Mouse (Mus musculus) midbrain, embryonic 16.5 days (tissue): Measurements from ENCODE around the gene Hist3h2ba. TPM values are rescaled to one million over a fixed set of nuclear protein-coding genes. Genes with fewer than 3 reads are reported as not detected.

Experiments
- ATAC-seq: fragments of 200-750 bp; cut with Nextera tagmentation; 2 replicates; pipeline ENCODE4 v1.8.0; 2017; ENCODE audit warnings: moderate TSS enrichment
- H3K27ac ChIP-seq: fragments of 300-500 bp; sonication (generic); 2 replicates; pipeline ENCODE4 v1.5.1; 2014; ENCODE audit warnings: mild to moderate bottlenecking, low read length, mixed read lengths
- H3K27me3 ChIP-seq: fragments of 300-500 bp; sonication (generic); 2 replicates; pipeline ENCODE4 v1.6.1; 2014; ENCODE audit warnings: low read depth, low read length, mixed read lengths; ENCODE audit not compliant: control insufficient read depth, insufficient read depth
- H3K36me3 ChIP-seq: fragments of 300-500 bp; sonication (generic); 2 replicates; pipeline ENCODE4 v1.6.1; 2014; ENCODE audit warnings: mild to moderate bottlenecking, low read length, moderate library complexity, mixed read lengths; ENCODE audit not compliant: control insufficient read depth, insufficient read depth
- H3K4me1 ChIP-seq: fragments of 300-500 bp; sonication (generic); 2 replicates; pipeline ENCODE4 v1.6.1; 2014; ENCODE audit warnings: mild to moderate bottlenecking, low read length, mixed read lengths; ENCODE audit not compliant: control insufficient read depth, insufficient read depth
- H3K4me2 ChIP-seq: fragments of 300-500 bp; sonication (generic); 2 replicates; pipeline ENCODE4 v1.6.1; 2014; ENCODE audit warnings: mild to moderate bottlenecking, low read length, mixed read lengths
- H3K4me3 ChIP-seq: fragments of 300-500 bp; sonication (generic); 2 replicates; pipeline ENCODE4 v1.5.1; 2014; ENCODE audit warnings: low read depth, mild to moderate bottlenecking, low read length, moderate library complexity, mixed read lengths
- H3K9ac ChIP-seq: fragments of 300-500 bp; sonication (generic); 2 replicates; pipeline ENCODE4 v1.6.1; 2014; ENCODE audit warnings: low read depth, low read length, mixed read lengths
- H3K9me3 ChIP-seq: fragments of 300-500 bp; sonication (generic); replicated peaks from 2 replicates; pipeline ENCODE4 v1.6.1; 2014; ENCODE audit warnings: mild to moderate bottlenecking, low read length, mixed read lengths; ENCODE audit not compliant: control insufficient read depth, poor library complexity, severe bottlenecking
- WGBS: fragments of 180-500 bp; shearing (Covaris S2); extraction: QIAGEN DNeasy Blood & Tissue Kit; methylation state at CpG from one replicate; pipeline ENCODE4 v1.1.7; 2014; 5-methylcytosine and 5-hydroxymethylcytosine counted together
- polyA plus RNA-seq: library from polyadenylated mRNA; unstranded; fragments of >200 nt; fragmentation: Nextera tagmentation; extraction: Ambion mirVana; gene quantifications from 2 replicates; pipeline ENCODE4 v1.2.1, GENCODE M21; 2015

The Hist3h2ba gene
- polyA plus RNA-seq, 1 experiment from 2014 or later = 345 TPM

DNA sequence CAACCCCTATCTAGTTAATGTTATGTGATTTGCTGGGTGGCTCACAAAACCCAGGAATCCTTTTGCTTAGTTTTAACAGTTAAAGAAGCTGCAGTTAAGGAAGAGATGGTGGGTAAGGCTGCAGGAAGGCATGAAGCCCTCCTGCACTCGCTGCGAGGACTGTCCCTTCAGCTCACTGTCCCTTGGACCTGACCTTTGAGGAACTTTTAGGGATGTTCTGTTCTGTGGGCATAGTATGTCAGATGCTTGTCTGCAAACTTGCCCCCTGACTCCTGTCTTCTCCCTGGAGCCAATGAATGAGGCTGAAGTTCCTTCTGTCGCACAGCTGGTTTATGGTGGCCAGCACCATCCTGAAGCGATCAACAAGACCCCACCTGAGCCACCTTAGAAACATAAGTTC lies 40.4 kb downstream of the Hist3h2ba start:
- Histone ChIP-seq H3K4me2 (no peak overlapping the region), H3K27me3 (no peaks in the 10 kb centered on the region), H3K9me3 (no peaks in the 10 kb centered on the region), H3K9ac (no peak overlapping the region), H3K4me1 (no peaks in the 10 kb centered on the region), H3K27ac (no peak overlapping the region), H3K36me3 (peaks cover 45% of the 10 kb centered on the region), H3K4me3 (no peak overlapping the region)
- no peak for ATAC-seq
- whole genome bisulfite sequencing = 97% methylated on average over 4 of the region's 4 CpGs

DNA sequence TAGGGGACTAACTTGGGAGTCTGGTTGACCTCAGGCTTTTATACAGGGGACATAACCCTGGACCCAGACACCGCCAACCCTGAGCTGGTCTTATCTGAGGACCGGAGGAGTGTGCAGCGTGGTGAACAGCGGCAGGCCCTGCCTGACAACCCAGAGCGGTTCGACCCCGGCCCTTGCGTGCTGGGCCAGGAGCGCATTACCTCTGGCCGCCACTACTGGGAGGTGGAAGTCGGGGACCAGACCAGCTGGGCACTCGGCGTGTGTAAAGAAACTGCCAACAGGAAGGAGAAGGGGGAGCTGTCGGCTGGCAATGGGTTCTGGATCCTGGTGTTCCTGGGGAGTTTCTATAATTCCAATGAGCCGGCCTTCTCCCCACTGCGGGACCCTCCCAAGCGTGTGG lies 41.4 kb downstream of the Hist3h2ba start:
- ATAC-seq = no peak
- H3K27ac ChIP-seq = no peak overlapping the region
- no peaks in the 10 kb centered on the region for H3K4me1 ChIP-seq
- no peak overlapping the region for H3K4me3 ChIP-seq
- peaks cover 1% of the 10 kb centered on the region; the same call in 1 of the 2 replicates for H3K27me3 ChIP-seq
- no peak overlapping the region for H3K9ac ChIP-seq
- peaks cover 40% of the 10 kb centered on the region for H3K36me3 ChIP-seq
- H3K4me2 ChIP-seq = no peak overlapping the region
- WGBS = 93% methylated on average over 17 of the region's 17 CpGs
- no peaks in the 10 kb centered on the region for H3K9me3 ChIP-seq

DNA sequence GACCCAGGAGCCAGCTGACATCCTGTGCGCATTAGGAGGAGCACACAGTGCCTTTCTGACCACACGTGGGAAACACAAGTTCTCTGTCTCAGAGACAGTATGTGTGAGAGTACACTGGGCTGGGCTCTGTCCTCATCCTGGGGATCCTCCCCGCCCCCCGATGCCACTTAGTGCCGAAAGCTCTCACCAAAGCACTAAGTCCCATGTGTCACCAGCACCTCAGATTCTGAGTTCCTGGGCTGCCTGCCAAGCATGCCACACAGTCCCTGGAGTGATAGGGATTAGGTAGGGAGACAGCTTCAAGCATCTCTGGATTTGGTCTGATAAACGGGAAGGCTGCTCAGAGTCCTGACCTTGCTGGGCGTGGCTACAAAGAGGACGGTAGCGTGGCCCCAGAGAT lies 42.1 kb downstream of the Hist3h2ba start:
- WGBS = 83% methylated on average over 9 of the region's 9 CpGs
- H3K9me3 ChIP-seq = no peaks in the 10 kb centered on the region
- no peak overlapping the region for H3K4me2 ChIP-seq
- no peak overlapping the region for H3K9ac ChIP-seq
- H3K4me1 ChIP-seq = no peaks in the 10 kb centered on the region
- H3K27me3 ChIP-seq = peaks cover 8% of the 10 kb centered on the region; the same call in 1 of the 2 replicates
- H3K4me3 ChIP-seq = no peak overlapping the region
- H3K27ac ChIP-seq = no peak overlapping the region
- ATAC-seq = no peak
- peaks cover 35% of the 10 kb centered on the region for H3K36me3 ChIP-seq

DNA sequence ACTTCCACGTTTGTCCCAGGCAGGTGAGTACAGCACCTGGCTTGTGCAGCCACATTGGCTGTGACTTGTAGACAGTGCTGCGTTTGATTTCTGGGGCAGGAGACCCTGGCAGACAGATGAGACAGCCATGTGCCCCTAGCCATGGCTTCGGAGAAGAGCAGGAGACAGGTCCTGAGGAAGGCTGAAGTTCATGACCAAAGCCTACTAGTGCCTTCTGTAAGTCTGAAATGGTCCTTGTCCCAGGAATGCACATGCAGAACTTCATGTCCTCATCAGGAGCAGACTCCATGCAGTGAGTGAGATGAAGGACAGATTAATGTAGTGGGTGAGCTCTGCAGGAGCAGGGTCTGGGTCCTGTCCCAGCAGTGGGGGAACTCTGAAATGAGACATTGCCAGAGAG lies 43.2 kb downstream of the Hist3h2ba start:
- H3K27ac ChIP-seq = no peak overlapping the region
- no peak overlapping the region for H3K4me3 ChIP-seq
- WGBS = 82% methylated on average over 3 of the region's 3 CpGs
- peaks cover 27% of the 10 kb centered on the region for H3K36me3 ChIP-seq
- H3K4me2 ChIP-seq = no peak overlapping the region
- no peak overlapping the region for H3K9ac ChIP-seq
- H3K4me1 ChIP-seq = no peaks in the 10 kb centered on the region
- no peak for ATAC-seq
- H3K27me3 ChIP-seq = peaks cover 8% of the 10 kb centered on the region; the same call in 1 of the 2 replicates
- H3K9me3 ChIP-seq = no peaks in the 10 kb centered on the region

DNA sequence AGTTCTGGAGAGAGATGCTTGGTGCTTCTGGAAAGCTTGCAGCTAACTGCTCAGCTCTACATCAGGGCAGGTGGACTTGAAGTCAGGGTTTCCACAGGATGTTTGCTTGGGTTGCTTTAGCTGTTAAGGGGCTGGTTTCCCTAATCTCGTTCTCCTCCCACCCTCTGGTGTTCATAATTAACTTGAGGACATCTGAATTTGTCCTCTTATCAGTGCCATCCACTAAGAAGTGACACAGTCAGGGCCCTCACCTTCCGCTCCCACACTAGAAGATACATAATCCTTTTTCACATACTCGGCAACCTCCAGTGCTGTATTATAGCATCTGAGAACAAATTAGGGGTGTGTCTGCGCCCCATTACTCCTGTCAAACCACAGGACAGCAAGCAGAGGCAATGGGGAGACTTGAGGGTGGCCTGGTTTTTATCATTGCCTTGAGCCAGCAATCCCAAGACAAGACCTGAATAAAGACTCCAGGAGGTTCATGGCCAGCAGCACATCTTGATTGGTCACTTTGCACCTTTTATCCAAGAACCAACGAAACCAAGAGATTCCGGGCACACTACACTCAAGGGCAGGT lies 44.5 kb downstream of the Hist3h2ba start:
- H3K4me3 ChIP-seq = no peak overlapping the region
- H3K4me1 ChIP-seq = no peaks in the 10 kb centered on the region
- 78% methylated on average over 6 of the region's 6 CpGs for WGBS
- no peak for ATAC-seq
- no peak overlapping the region for H3K4me2 ChIP-seq
- H3K27me3 ChIP-seq = peaks cover 8% of the 10 kb centered on the region; the same call in 1 of the 2 replicates
- no peak overlapping the region for H3K9ac ChIP-seq
- H3K36me3 ChIP-seq = peaks cover 23% of the 10 kb centered on the region
- no peaks in the 10 kb centered on the region for H3K9me3 ChIP-seq
- H3K27ac ChIP-seq = no peak overlapping the region

DNA sequence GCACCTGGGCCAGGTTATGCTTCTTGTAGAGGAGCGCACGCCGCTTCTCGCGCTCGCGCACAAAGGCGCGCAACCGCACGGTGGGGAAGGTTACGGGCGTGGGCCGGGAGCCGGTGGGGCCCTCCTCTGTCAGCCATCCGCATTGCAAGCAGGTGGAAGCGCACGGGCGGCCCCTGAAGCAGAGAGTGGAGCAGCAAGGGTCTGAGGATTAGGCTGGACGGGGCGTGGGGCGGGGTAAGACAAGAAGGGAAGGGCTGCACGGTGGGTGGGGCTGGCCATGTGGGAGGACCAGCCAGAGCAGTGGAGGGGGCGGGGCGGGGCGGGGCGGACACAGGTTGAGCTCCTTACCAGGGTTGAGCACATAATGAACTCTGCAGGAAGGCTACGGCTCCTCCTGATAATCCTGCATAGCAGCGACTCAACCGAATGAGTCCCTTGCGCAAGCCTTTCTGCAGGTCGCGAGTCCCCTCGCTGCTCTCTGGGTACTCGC lies 45.7 kb downstream of the Hist3h2ba start:
- 1% methylated on average over 32 of the region's 35 CpGs for WGBS
- peak overlapping the region; percentile 47 for H3K4me3 ChIP-seq
- no peaks in the 10 kb centered on the region for H3K9me3 ChIP-seq
- peak overlapping the region; percentile 67 for H3K9ac ChIP-seq
- peak; percentile 69 for ATAC-seq
- no peaks in the 10 kb centered on the region for H3K4me1 ChIP-seq
- peak overlapping the region; percentile 79 for H3K4me2 ChIP-seq
- H3K27me3 ChIP-seq = peaks cover 8% of the 10 kb centered on the region; the same call in 1 of the 2 replicates
- no peak overlapping the region for H3K27ac ChIP-seq
- peaks cover 13% of the 10 kb centered on the region for H3K36me3 ChIP-seq

DNA sequence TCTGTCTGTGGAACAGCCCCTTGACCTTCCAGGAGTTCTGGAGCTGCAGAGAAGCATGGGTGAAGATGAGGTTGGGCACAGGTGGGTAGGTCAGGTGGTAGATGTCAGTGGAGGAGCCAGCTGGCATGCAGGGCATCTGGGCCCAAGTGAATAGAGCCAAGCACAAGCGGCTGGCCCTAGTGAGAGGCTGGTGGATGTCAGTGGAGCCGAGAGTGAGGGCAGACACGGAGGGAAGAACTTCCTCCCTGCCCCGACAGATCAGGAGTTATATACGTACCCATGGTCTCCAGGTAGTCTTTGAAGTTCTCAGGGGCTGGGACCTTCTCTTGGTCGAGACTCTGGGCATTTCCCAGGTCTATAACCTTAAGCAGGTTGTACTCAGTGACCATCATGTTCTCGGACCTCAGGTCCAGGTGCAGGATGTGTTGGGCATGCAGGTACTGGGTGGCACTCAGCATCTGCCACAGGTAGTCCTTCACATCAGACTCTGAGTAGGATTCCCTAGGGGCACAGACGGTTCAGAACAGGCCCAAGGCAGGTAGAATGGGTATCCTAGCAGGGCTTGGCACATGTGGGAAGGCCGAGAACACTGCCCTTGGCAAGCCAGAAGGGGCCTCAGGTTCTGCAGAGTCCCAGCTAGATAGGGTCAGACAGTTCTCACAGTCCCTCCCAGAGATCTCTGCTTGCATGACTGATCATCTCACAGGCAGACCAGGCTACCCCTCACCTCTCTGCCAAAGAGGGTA lies 46.5 kb downstream of the Hist3h2ba start:
- Histone ChIP-seq H3K4me2 (peak overlapping the region; percentile 79; the same call in 1 of the 2 replicates), H3K9ac (no peak overlapping the region), H3K9me3 (no peaks in the 10 kb centered on the region), H3K27me3 (peaks cover 8% of the 10 kb centered on the region; the same call in 1 of the 2 replicates), H3K27ac (no peak overlapping the region), H3K4me1 (no peaks in the 10 kb centered on the region), H3K36me3 (peaks cover 7% of the 10 kb centered on the region), H3K4me3 (peak overlapping the region; percentile 47)
- ATAC-seq = no peak
- 80% methylated on average over 9 of the region's 9 CpGs for WGBS

DNA sequence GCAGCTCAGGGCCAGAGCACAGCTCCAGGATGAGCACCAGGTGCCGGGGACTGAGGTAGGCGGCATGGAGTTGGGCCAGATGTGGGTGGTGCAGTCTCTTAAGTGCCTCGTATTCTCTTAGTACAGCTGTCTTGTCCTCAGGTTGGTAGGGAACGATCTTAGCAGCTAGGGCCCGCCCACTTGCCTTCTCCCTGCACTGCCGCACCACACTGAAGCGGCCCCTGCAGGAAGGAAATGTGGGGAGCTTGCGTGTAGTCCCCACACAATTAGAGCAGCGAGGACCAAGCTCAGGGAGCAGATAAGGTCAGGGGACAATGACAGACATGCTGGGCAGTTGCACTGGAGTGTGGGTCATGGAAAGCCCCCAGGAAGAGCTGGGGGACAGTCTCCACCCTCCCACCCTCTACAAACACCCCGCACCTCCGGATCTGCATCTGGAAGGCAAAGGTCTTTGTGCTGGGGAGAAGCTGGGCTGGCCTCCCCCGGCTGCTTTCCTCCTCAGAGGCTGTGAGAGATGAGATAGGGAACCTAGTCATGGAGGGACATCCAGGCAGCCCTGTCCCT lies 47.2 kb downstream of the Hist3h2ba start:
- H3K27ac ChIP-seq = no peak overlapping the region
- ATAC-seq = no peak
- 52% methylated on average over 10 of the region's 12 CpGs for WGBS

DNA sequence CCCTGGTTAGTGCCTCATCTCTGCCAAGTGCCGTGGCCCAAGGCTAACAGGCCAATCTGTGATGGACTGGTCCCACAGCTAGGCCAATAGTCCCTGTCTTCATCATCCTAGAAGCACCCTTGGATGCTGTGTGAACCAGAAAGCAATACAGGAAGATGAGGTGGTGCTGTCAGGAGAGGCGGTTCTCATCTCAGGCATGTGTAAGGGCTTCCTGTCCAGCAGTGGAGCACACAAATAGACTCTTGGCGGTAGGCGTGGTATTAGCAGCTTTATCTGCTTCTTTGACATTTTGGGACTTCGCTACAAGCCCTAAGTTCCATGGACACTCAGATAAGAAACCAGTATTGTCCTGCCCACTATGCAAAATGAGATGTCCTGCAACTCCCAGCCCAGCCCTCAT lies 48.8 kb downstream of the Hist3h2ba start:
- Histone ChIP-seq H3K4me2 (no peak overlapping the region), H3K27me3 (peaks cover 8% of the 10 kb centered on the region; the same call in 1 of the 2 replicates), H3K9ac (no peak overlapping the region), H3K36me3 (no peaks in the 10 kb centered on the region), H3K4me1 (no peaks in the 10 kb centered on the region), H3K9me3 (no peaks in the 10 kb centered on the region), H3K27ac (no peak overlapping the region), H3K4me3 (no peak overlapping the region)
- 89% methylated on average over 5 of the region's 5 CpGs for WGBS
- ATAC-seq = no peak

More for the DNA sequence above, 47.2 kb downstream of the Hist3h2ba start:
- H3K4me2 ChIP-seq = no peak overlapping the region
- H3K4me1 ChIP-seq = no peaks in the 10 kb centered on the region
- peaks cover 1% of the 10 kb centered on the region; the same call in 1 of the 2 replicates for H3K36me3 ChIP-seq
- peaks cover 8% of the 10 kb centered on the region; the same call in 1 of the 2 replicates for H3K27me3 ChIP-seq
- H3K9ac ChIP-seq = no peak overlapping the region
- H3K4me3 ChIP-seq = no peak overlapping the region
- H3K9me3 ChIP-seq = no peaks in the 10 kb centered on the region
